Mouse (Mus musculus) A20 (cell line): ENCODE data around the gene Tmem247.
A peak's percentile ranks its signal among the peaks of the same experiment; 100 is the strongest.

Source experiments
- DNase-seq: peaks from one replicate; pipeline ENCODE4 v3.0.0-alpha.2; 2011; ENCODE audit warnings: low read depth, low spot score

Tmem247 gene

GRCm38 (mm10) chr17:86962894-86963585 is 45.9 kb downstream of the Tmem247 start, which contains the start of gene Rhoq:
Gene Rhoq (plus strand): TSS chr17:86963082.
- DNase-seq = peak; percentile 89

GRCm38 (mm10) chr17:86963586-86963902 is 46.4 kb downstream of the Tmem247 start:
- peak; percentile 61 for DNase-seq

GRCm38 (mm10) chr17:86964041-86964440 is 46.9 kb downstream of the Tmem247 start:
- DNase-seq = no peak

- peak; percentile 93 for DNase-seq
Observed at GRCm38 (mm10) chr17:86964502-86964901, 47.4 kb downstream of the Tmem247 start.

- no peak for DNase-seq
Observed at GRCm38 (mm10) chr17:86965121-86965520, 48.0 kb downstream of the Tmem247 start.

GRCm38 (mm10) chr17:86966040-86966439 is 48.9 kb downstream of the Tmem247 start:
- DNase-seq = no peak

- peak; percentile 25 for DNase-seq
Observed at GRCm38 (mm10) chr17:86967048-86967447, 49.9 kb downstream of the Tmem247 start.

- peak; percentile 77 for DNase-seq
Observed at GRCm38 (mm10) chr17:86967536-86968525, 50.7 kb downstream of the Tmem247 start.

GRCm38 (mm10) chr17:86968581-86968980 is 51.4 kb downstream of the Tmem247 start:
- DNase-seq = peak; percentile 73

- DNase-seq = peak; percentile 96
Observed at GRCm38 (mm10) chr17:86969582-86969981, 52.4 kb downstream of the Tmem247 start.

GRCm38 (mm10) chr17:86970026-86970750 is 53.0 kb downstream of the Tmem247 start:
- DNase-seq = no peak

GRCm38 (mm10) chr17:86971036-86971435 is 53.9 kb downstream of the Tmem247 start:
- no peak for DNase-seq

GRCm38 (mm10) chr17:86971860-86972259 is 54.7 kb downstream of the Tmem247 start:
- no peak for DNase-seq
